Mouse (Mus musculus) heart, embryonic 12.5 days (tissue): ENCODE data around the gene Grin2b. TPM values are rescaled to one million over a fixed set of nuclear protein-coding genes. Genes with fewer than 3 reads are reported as not detected.
"Not testable (repeated sequence)": the region's sequence is repeated elsewhere in the genome, so short reads cannot be mapped to it uniquely, and the experiment has no call there.

Source experiments
- ATAC-seq: fragments of 200-750 bp; cut with Nextera tagmentation; 2 replicates; pipeline ENCODE4 v1.8.0; 2017; ENCODE audit warnings: moderate TSS enrichment, moderate library complexity; ENCODE audit not compliant: insufficient number of reproducible peaks, low FRiP score
- H3K27ac ChIP-seq: fragments of 300-500 bp; sonication (generic); 2 replicates; pipeline ENCODE4 v1.5.1; 2016; ENCODE audit warnings: mild to moderate bottlenecking, moderate library complexity; ENCODE audit not compliant: poor library complexity, severe bottlenecking
- H3K27me3 ChIP-seq: fragments of 300-500 bp; sonication (generic); replicated peaks from 2 replicates; pipeline ENCODE4 v1.6.1; 2016; ENCODE audit warnings: mild to moderate bottlenecking, moderate library complexity
- H3K36me3 ChIP-seq: fragments of 300-500 bp; sonication (generic); 2 replicates; pipeline ENCODE4 v1.6.1; 2016; ENCODE audit warnings: mild to moderate bottlenecking, moderate library complexity
- H3K4me1 ChIP-seq: fragments of 300-500 bp; sonication (generic); replicated peaks from 2 replicates; pipeline ENCODE4 v1.6.1; 2016; ENCODE audit warnings: mild to moderate bottlenecking
- H3K4me2 ChIP-seq: fragments of 300-500 bp; sonication (generic); 2 replicates; pipeline ENCODE4 v1.6.1; 2016; ENCODE audit warnings: mild to moderate bottlenecking, moderate library complexity
- H3K4me3 ChIP-seq: fragments of 300-500 bp; sonication (generic); 2 replicates; pipeline ENCODE4 v1.5.1; 2016; ENCODE audit warnings: mild to moderate bottlenecking
- H3K9ac ChIP-seq: fragments of 300-500 bp; sonication (generic); 2 replicates; pipeline ENCODE4 v1.6.1; 2016; ENCODE audit warnings: mild to moderate bottlenecking, moderate library complexity
- H3K9me3 ChIP-seq: fragments of 300-500 bp; sonication (generic); replicated peaks from 2 replicates; pipeline ENCODE4 v1.6.1; 2016; ENCODE audit warnings: mild to moderate bottlenecking, moderate library complexity
- WGBS: fragments of 180-500 bp; shearing (Covaris S2); methylation state at CpG from one replicate; pipeline ENCODE4 v1.1.7; 2016; 5-methylcytosine and 5-hydroxymethylcytosine counted together
- microRNA-seq: library from miRNA; unstranded; fragments of <30 nt; microRNA quantifications from one replicate; pipeline ENCODE4, GENCODE M21; 2017
- polyA plus RNA-seq: library from polyadenylated mRNA; unstranded; fragments of >200 nt; fragmentation: Nextera tagmentation; extraction: Ambion mirVana; gene quantifications from 2 replicates; pipeline ENCODE4 v1.2.1, GENCODE M21; 2016

Grin2b gene
- polyA plus RNA-seq, 1 experiment from 2014 or later = 0.20 TPM

DNA sequence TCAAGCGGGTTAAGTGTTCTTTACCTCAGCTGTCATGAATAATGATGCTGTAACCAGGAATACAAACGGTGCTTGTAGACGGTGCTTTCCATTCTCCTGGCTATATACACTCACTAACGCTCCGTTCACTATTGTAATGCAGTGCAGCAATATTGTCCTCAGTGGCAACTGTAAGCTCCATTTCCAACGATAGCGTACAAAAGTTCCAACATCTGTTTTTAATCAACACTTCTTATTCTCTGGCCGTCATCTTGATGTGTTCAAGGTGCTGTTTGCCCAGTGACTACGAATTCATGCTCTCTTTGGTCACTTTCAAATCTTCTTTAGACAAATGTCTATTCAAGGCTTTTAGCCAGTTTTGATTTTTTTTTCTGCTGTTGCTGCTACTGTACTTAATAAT, 480.8 kb downstream of the Grin2b start:
- H3K27me3 ChIP-seq = no peaks in the 10 kb centered on the region
- no peaks in the 10 kb centered on the region for H3K36me3 ChIP-seq
- no peak overlapping the region for H3K27ac ChIP-seq
- peaks cover 12% of the 10 kb centered on the region for H3K9me3 ChIP-seq
- no peak for ATAC-seq
- H3K4me1 ChIP-seq = no peaks in the 10 kb centered on the region; the same call in 1 of the 2 replicates
- H3K4me3 ChIP-seq = no peak overlapping the region
- H3K9ac ChIP-seq = no peak overlapping the region
- H3K4me2 ChIP-seq = no peak overlapping the region
- 70% methylated on average over 9 of the region's 9 CpGs for WGBS

DNA sequence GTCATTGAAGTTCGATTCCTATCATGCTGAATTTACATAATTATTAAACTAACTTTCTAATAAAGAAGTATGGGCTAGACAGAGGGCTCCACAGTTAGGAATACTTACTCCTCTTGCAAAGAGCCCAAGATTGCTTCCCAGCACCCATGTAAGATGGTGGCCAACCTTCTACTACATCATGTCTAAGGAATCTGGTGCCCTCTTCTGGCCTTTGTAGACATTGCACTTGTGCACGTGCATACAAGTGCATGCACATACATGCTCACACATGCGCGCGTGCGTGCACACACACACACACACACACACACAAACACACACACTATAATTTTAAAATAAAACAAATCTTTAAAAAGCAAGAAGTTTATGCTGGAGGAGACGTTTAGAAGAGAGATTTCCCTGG, 481.8 kb downstream of the Grin2b start:
- Histone ChIP-seq H3K27me3 (no peaks in the 10 kb centered on the region), H3K36me3 (no peaks in the 10 kb centered on the region), H3K4me2 (no peak overlapping the region), H3K27ac (no peak overlapping the region), H3K4me1 (no peaks in the 10 kb centered on the region; the same call in 1 of the 2 replicates), H3K4me3 (no peak overlapping the region), H3K9ac (no peak overlapping the region), H3K9me3 (peaks cover 12% of the 10 kb centered on the region)
- WGBS = 85% methylated on average over 7 of the region's 7 CpGs
- ATAC-seq = no peak

DNA sequence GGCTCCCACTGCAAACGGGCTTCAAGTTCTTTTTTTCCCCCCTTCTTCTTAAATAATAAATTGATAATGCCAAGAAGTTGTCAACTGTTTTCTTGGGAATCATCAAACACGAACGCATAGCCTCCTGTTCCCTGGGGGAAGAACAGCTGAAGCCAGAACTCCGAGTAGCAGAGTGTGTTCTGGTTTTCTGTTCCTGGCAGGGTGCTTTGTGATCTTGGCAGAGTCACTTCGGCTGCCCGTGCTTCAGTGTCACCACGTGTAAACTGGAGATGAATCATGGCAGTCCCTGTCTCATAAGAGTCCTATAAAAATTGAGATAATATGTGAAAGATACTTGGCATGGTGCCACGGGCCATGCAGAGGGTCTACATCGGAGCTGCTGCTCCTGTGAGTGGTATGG, 485.4 kb downstream of the Grin2b start:
- ATAC-seq = no peak

DNA sequence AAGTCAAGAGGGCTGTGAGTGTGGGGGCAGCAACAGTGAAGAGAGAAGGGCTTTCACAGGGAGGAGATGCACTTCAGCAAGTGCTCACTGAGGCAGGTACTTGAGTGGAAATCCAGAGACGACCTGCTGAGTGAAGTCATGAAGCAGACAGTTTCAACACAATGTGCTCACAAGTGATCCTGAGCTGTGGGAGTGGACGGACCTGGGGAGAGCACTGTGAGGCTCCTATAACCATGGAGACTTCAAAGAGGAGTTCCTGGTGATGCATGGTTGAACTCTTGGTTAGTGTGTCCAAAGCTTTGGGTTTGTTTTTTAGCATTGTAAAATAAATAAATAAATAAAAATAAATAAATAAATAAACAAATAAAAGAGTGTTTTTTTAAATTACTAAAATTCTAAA, 489.1 kb downstream of the Grin2b start:
- Histone ChIP-seq H3K27me3 (no peaks in the 10 kb centered on the region), H3K4me1 (no peaks in the 10 kb centered on the region), H3K4me3 (no peak overlapping the region), H3K4me2 (no peak overlapping the region), H3K36me3 (no peaks in the 10 kb centered on the region), H3K9ac (no peak overlapping the region), H3K27ac (no peak overlapping the region), H3K9me3 (no peaks in the 10 kb centered on the region; the same call in 1 of the 2 replicates)
- ATAC-seq = no peak
- WGBS = 47% methylated on average over 2 of the region's 2 CpGs

More for the DNA sequence above, 485.4 kb downstream of the Grin2b start:
- no peaks in the 10 kb centered on the region for H3K36me3 ChIP-seq
- peaks cover 8% of the 10 kb centered on the region for H3K9me3 ChIP-seq
- no peaks in the 10 kb centered on the region; the same call in 1 of the 2 replicates for H3K4me1 ChIP-seq
- no peaks in the 10 kb centered on the region for H3K27me3 ChIP-seq
- no peak overlapping the region for H3K27ac ChIP-seq
- 71% methylated on average over 9 of the region's 9 CpGs for whole genome bisulfite sequencing
- H3K9ac ChIP-seq = no peak overlapping the region
- no peak overlapping the region for H3K4me3 ChIP-seq
- no peak overlapping the region for H3K4me2 ChIP-seq

DNA sequence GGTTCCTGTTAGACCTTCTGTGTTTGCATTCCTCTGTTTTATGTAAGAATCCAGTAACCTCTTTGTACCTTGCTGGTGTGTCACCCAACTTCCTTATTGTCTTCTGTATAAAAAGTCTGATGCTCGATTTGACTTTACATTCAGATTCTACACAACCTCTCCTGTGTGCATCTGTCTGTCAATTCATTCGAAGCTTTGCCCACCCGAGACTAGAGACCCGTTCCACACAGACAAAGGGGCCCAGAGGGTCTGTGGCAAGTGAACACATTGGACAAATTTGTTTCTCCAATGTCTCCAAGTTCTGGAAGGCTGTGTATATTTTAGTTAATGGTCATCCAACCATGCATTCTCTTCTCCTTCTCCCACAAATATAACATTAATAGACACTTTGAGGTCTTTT, 491.9 kb downstream of the Grin2b start:
- not testable (repeated sequence) for H3K9ac ChIP-seq, H3K27me3 ChIP-seq, H3K4me2 ChIP-seq, ATAC-seq, H3K36me3 ChIP-seq, H3K27ac ChIP-seq, H3K4me1 ChIP-seq, H3K9me3 ChIP-seq, H3K4me3 ChIP-seq
- WGBS = 87% methylated on average over 4 of the region's 4 CpGs

DNA sequence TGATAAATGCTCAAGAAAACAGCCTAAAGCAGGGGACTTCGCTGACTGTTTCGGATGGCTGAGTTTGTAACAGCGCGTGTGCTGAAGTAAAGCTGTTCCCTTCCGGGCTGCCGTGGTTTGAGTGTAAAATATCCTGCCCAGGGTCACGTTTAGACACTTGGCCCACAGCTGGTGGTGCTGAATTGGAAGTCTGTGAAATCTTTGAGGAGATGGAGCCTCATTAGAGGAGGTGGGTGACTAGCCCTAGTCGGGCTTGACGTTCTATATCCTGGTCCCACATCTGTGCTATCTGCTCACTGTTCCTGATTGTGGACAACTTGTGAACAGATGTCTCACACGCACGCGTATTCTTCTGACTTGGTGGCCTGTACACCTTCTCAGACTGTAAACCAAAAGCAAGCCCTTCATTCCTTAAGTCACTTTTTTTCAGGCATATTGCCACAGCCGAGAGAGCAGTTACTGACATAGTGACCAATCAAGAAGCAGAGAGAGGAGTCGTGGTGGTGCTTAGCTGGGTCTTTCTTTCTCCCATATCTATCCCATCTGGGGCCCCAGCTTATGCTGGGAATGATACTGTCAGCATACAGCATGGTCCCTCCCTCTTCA, 493.1 kb downstream of the Grin2b start:
- no peak overlapping the region for H3K9ac ChIP-seq
- no peak for ATAC-seq
- no peaks in the 10 kb centered on the region for H3K27me3 ChIP-seq
- H3K4me2 ChIP-seq = no peak overlapping the region
- no peaks in the 10 kb centered on the region for H3K36me3 ChIP-seq
- H3K27ac ChIP-seq = no peak overlapping the region
- no peaks in the 10 kb centered on the region for H3K9me3 ChIP-seq
- no peak overlapping the region for H3K4me3 ChIP-seq
- WGBS = 75% methylated on average over 14 of the region's 14 CpGs
- H3K4me1 ChIP-seq = 0 out of 2 replicates have a peak, but pooled peaks cover under 1% of the 10 kb centered on the region

DNA sequence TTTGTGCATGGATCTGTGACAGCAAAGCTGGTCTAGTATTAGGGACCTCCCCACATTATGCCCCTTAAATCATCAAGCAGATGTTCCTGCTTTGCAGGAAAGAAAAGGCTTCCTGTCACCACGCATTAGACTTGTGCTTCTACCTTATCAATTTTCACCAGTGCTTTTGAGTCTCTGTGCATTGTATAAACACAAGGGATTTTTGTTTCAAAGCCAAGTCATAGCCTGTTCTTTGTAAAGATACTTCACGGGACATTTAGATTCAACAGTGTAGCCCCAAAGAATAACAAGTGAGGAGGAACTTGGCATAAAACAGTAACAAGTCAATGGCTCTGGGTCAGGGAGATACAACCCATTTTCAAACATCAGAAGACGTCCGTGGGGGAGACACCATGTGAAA, 498.9 kb downstream of the Grin2b start:
- 32% methylated on average over 4 of the region's 4 CpGs for WGBS
- no peaks in the 10 kb centered on the region for H3K36me3 ChIP-seq
- ATAC-seq = peak; percentile 55; the same call in 1 of the 2 replicates
- no peaks in the 10 kb centered on the region for H3K9me3 ChIP-seq
- no peak overlapping the region for H3K4me3 ChIP-seq
- H3K27me3 ChIP-seq = no peaks in the 10 kb centered on the region
- H3K27ac ChIP-seq = no peak overlapping the region
- H3K9ac ChIP-seq = no peak overlapping the region
- 0 out of 2 replicates have a peak, but pooled peaks cover 3% of the 10 kb centered on the region for H3K4me1 ChIP-seq
- no peak overlapping the region for H3K4me2 ChIP-seq

DNA sequence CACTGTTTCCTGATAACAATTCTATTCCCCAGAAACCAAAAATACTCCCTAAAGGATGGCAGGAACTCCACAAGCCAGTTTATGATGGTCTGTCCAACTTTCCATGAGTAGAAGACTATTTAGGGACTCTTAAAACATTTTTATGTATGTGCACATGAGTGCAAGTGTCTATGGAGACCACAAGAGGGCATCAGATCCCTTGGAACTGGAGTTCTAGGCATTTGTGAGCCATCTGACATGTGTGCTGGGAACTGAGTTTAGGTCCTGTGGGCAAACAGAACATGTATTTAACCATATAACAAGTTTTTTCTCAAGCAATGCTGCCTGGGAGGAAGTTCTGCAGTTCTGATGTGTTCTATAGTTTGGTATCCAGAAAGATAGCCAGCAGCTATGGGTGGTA, 501.3 kb downstream of the Grin2b start:
- Histone ChIP-seq H3K27me3 (no peaks in the 10 kb centered on the region), H3K9ac (no peak overlapping the region), H3K27ac (no peak overlapping the region), H3K36me3 (no peaks in the 10 kb centered on the region), H3K4me2 (no peak overlapping the region), H3K9me3 (no peaks in the 10 kb centered on the region), H3K4me1 (0 out of 2 replicates have a peak, but pooled peaks cover 3% of the 10 kb centered on the region), H3K4me3 (no peak overlapping the region)
- no peak for ATAC-seq

Small RNAs within 50 kb of the gene (microRNA-seq; reads per million reads assigned to microRNA genes)
- not detected for gene Gm22892

Other genes starting within 250 kb of the Grin2b start
- not detected in 2 replicates for gene Gm8994, start 154.0 kb upstream of the Grin2b start, polyA plus RNA-seq
- gene E330021D16Rik, start 242.1 kb upstream of the Grin2b start, polyA plus RNA-seq = not detected in 2 replicates